Mouse (Mus musculus) brown adipose tissue, adult 24 weeks (tissue): ENCODE results near the gene Sept5. TPM values are rescaled to one million over a fixed set of nuclear protein-coding genes. Genes with fewer than 3 reads are reported as not detected.
A peak's percentile ranks its signal among the peaks of the same experiment; 100 is the strongest.

Experiments
- H3K27ac ChIP-seq: fragments of 200-500 bp; replicated peaks from 2 replicates; pipeline ENCODE4 v1.5.1; 2012; ENCODE audit warnings: low read depth, mild to moderate bottlenecking, low read length
- H3K4me1 ChIP-seq: fragments of 200-500 bp; 2 replicates; pipeline ENCODE4 v1.6.1; 2012; ENCODE audit warnings: low read length, mixed read lengths; ENCODE audit not compliant: control insufficient read depth, insufficient read depth, insufficient read length
- H3K4me3 ChIP-seq: fragments of 200-500 bp; 2 replicates; pipeline ENCODE4 v1.5.1; 2012; ENCODE audit warnings: low read depth, mild to moderate bottlenecking, low read length, moderate library complexity; ENCODE audit not compliant: insufficient read depth
- polyA plus RNA-seq: library from polyadenylated mRNA; stranded (reverse); fragments of >200 nt; gene quantifications from 2 replicates; pipeline ENCODE4 v1.2.4, GENCODE M21; 2012; ENCODE audit not compliant: missing spikeins, insufficient read depth, insufficient read length

The Sept5 gene
- polyA plus RNA-seq, 1 experiment = 7.1 TPM

DNA sequence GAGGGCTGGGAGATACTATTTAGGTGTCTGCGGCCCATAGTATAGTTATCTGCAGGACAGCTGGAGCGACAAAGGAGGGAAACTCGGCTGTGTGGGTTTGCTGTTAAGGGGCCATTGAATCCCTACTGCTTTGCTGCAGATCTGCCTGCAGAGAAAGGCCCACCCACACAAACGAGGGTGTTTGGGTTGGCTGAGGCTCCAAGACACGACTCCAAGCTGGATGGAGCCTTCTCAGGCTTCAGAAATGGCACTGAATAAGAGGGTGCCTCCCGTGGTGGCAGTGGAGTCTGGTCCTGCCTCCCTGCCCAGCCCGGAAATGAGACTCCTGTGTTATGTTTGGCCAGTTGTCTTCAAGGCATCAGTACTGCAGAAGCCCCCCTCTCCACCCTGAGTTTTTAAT is 12.5 kb upstream of the Sept5 start:
- no peaks in the 10 kb centered on the region for H3K4me1 ChIP-seq
- H3K27ac ChIP-seq = no peak overlapping the region
- no peak overlapping the region for H3K4me3 ChIP-seq

DNA sequence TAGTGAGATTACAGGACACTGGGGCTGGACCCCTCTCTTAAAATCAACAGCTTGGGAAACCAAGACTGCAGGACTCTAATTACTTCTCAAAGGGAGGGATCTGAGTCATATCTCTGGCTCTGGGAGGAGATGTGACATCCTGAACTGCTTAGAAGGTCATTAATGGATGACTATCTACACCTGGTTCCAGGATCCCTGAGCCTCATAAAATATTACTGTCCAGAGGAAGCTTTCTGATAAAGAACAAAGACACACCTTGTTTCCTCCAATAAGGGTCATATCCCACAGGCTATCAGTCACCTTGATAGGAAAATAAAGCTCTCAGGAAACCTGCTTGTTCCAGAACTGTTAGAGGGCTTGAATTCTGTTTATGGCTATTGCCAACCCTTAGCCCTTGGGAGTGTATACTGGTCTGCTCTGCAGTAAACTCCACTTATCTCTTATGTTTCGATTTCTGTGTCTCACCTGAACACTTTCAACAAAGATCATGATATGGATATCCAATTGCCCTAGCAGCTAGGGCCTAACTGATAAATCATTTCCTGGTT is 9.7 kb upstream of the Sept5 start:
- Histone ChIP-seq H3K27ac (no peak overlapping the region), H3K4me3 (no peak overlapping the region), H3K4me1 (no peaks in the 10 kb centered on the region)

DNA sequence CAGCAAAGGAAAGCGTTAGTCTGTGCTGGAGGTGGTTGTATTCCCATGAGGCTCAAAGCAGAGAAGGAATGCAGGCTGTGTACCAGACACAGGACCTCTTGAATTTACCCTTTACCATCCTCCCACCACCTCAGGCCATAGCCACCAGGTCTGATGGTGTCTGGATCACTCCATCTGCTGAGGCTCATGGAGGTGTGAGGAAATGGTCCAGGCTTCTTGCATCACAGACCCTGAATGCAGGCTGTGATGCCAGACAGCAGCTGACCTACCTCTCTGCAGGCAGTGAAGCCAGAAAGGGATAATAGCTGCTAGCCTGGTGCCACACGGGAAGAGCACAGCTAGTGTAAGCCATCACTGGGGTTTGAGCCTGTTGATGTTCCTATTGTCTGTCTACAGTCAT is 8.6 kb upstream of the Sept5 start:
- no peak overlapping the region for H3K27ac ChIP-seq
- no peaks in the 10 kb centered on the region for H3K4me1 ChIP-seq
- no peak overlapping the region for H3K4me3 ChIP-seq

DNA sequence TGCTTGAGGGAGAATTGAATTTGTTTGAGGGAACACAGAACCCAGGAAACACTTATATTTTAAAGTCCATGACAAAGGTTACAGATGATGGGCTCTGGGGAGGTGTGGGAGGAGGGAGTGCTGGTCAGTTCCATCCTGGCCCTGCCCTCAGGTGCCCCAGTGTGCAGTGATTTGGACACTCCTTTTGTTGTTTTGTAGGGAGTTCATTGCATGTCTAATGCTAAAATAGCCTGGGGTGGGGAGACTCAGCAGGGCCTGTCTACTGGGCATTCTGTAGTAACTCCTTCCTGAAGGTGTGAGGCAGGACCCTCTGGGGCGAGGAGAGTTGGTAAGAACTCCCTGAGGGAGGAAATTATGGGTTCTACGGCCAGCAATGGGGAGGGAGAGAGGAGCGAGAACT is 7.0 kb upstream of the Sept5 start:
- Histone ChIP-seq H3K27ac (no peak overlapping the region), H3K4me1 (no peaks in the 10 kb centered on the region), H3K4me3 (no peak overlapping the region)

DNA sequence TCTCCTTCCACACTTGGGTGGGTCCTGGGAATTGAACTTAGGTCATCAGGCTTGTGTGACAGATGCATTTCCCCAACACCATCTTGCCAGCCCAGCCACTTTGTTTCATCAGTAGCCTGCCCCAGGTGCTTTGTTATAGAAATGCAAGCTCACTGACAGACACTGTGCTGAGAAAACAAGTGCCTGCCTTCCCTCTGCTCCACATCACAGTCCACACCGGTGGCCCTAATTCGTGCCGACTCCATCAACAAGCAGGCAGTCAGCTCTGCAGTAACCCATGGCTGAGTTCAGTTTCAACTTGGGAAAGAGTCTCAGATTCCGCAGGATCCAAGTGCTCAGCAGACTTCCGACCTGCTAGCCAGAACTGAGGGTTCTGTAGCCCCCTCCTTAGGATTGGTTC is 6.6 kb upstream of the Sept5 start:
- H3K4me3 ChIP-seq = no peak overlapping the region
- no peak overlapping the region for H3K27ac ChIP-seq
- H3K4me1 ChIP-seq = no peaks in the 10 kb centered on the region

DNA sequence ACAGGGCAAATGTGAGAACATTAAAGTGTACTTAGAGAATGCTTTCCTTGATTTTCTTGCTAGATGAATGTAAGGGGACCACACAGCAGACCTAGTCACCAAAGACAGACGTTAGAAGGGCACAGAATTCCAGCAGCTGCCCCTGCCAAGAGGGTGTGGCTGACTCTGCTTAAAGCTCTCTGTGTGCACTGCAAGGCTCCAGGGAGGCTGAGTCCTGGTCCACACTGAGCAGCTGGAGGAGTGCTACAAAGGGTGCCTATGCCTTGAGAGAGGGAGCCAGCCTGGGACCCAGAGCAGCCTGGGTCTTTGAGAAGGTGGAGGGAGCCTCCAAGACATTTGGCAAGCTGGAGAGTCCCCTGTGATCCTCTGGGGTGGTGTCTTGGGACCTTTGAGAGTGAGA is 3.6 kb upstream of the Sept5 start:
- Histone ChIP-seq H3K4me1 (no peaks in the 10 kb centered on the region), H3K4me3 (no peak overlapping the region), H3K27ac (no peak overlapping the region)

DNA sequence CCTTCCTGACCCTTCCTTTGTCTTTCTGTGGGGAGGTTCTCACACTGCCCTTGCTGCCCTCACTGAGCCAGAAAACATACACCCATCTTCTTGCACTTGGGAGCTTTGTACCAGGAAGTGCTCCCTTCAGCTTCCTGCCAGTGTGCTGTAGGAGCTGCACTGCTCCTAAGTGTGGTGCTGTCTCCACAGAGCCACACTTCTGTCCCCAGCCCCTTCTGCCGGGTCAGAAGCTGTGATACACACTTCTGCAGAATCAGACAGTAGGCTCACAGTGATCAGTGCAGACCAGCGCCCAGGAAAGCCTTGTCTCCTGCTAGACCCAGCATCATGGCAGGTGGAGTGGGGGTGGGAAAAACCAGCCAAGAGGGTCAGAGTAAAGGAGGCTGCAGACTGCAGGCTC is 3.1 kb upstream of the Sept5 start:
- no peak overlapping the region for H3K27ac ChIP-seq
- no peak overlapping the region for H3K4me3 ChIP-seq
- H3K4me1 ChIP-seq = no peaks in the 10 kb centered on the region

DNA sequence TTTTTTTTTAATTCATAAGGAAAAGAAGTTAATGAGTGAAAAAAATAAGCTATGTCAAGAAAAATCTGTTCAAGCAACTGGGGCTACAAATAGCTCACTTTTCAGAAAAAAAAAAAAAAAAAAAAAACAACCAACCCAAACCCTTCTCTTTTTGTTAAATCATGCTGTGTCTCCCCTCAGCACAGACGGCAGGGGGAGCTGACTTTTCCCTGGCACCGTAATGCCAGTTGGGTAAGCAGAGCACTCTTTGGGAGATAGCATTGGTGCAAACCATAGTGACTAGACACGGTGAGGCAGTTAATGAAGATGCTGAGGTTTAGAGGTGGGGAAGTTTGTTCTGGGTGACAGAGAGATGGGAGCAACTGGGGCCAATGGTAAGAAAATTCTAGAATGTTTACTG is 2.3 kb upstream of the Sept5 start:
- Histone ChIP-seq H3K27ac (no peak overlapping the region), H3K4me1 (no peaks in the 10 kb centered on the region), H3K4me3 (no peak overlapping the region)

DNA sequence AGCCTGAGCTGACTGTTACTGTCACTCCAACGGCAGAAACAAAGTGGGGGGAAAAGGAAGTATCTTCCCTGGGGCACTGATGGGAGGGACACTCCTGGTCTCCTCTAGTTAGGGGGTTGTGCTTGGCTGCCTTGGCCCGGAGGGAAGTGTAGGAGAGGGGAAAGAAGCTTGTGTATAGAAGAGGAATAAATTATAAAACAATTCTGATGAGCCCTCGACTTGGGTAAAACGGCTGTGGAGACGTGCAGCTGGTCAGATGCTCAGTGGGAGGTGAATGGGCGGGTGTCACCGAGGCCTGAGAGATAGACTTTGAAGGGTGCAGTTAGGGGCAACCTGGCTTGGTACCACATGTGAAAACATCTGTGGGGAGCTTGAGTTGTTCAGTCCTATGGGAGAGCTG is 1.4 kb upstream of the Sept5 start:
- no peak overlapping the region for H3K27ac ChIP-seq
- H3K4me3 ChIP-seq = no peak overlapping the region
- no peaks in the 10 kb centered on the region for H3K4me1 ChIP-seq

DNA sequence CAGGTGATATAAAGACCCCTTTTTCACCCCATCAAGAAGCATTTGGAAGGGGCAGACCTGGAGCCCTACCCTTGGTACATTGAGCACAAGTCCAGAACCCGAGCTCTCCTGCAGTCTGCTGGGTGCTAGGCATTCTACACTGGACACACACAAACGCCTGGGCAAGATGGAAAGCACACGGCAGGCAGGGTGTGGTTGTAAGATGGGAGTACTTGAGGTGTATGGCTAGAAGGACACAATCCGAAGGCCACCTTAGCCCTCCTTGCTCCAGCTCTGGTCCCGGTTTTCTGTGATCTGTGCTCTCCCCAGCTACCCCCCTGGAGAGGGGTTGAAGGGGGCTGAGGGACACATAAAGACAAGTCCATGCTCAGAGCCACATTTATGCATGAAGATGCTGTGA is 537 bp upstream of the Sept5 start:
- Histone ChIP-seq H3K4me1 (no peaks in the 10 kb centered on the region), H3K27ac (no peak overlapping the region), H3K4me3 (peak overlapping the region; percentile 68)

DNA sequence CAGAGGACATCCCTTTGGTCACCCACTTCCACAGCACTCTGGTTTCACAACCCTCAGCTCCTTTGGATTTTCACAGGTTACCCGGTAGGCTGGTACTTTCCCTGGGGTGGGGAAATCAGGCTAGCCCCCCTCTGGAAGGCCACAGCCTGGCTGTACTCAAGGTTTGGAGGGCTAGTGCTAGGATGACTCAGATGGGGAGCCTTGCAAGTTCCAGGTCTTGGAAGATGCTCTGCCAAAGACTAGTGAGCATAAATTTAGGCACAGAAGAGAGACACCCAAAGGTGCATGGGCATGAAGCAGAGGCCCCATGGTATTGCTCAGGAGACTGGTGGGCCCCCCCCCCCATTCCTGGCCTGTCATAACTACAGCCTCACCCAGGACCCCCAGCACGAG is 810 bp downstream of the Sept5 start:
- Histone ChIP-seq H3K4me3 (peak overlapping the region; percentile 68), H3K4me1 (no peaks in the 10 kb centered on the region)

DNA sequence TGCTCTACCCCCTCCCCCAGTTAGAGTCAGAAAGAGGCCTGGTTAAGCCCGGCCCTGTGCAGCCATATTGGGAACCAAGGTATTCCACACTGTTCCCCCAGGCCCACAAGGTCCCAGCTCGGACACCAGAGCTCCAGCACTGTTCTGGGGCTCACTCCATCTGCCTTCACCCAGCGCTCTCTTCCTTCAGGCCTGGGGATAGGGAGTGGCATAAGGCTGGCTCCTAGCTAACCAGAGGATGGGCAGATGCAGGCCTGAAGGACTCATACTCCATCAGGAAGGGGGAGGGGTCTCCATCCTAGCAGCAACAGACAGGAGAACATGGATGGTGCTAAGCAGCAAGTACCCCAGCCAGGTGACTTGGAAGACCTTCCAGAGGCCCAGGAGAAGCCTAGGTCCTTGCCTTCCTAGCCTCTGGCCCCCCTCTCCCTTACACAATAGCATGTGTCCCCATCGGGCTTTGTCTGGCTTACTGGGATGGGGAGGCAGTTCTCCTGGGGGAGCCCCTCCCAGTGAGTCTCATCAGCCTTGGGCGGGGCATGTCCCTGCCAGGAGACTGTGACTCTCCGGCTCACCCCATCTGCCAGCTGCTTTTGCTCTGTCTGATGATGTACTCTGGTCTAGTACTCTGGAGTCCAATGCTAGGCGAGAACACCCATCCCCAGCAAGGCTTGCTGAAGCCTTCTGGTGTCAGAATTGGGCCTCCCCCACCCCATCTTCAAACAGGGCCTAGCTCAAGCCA is 1.4 kb downstream of the Sept5 start:
- Histone ChIP-seq H3K4me3 (peak overlapping the region; percentile 12; the same call in 1 of the 2 replicates), H3K27ac (no peak overlapping the region)

More for the DNA sequence above, 810 bp downstream of the Sept5 start:
- no peak overlapping the region for H3K27ac ChIP-seq

DNA sequence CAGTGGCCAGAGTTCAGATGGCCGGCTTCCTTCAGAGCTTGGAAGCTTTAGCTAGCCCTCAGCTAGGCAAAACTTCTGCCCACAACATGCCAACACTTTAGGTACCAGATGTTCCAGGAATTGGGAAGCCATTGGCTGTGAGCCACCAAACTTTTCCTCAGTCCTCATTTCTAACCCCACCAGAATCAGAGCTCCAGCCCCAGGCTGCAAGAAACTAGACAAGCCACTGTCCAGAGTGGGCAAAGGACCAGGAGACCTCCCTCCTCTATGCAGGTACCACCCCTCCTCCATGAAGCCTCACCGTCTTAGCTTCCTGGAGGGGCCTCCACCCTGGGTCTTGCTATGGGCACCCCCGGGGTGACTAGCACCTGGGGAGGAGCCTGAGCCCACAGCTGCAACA is 2.6 kb downstream of the Sept5 start:
- no peak overlapping the region for H3K27ac ChIP-seq
- H3K4me1 ChIP-seq = no peaks in the 10 kb centered on the region
- no peak overlapping the region for H3K4me3 ChIP-seq

More for the DNA sequence above, 1.4 kb downstream of the Sept5 start:
- H3K4me1 ChIP-seq = no peaks in the 10 kb centered on the region

DNA sequence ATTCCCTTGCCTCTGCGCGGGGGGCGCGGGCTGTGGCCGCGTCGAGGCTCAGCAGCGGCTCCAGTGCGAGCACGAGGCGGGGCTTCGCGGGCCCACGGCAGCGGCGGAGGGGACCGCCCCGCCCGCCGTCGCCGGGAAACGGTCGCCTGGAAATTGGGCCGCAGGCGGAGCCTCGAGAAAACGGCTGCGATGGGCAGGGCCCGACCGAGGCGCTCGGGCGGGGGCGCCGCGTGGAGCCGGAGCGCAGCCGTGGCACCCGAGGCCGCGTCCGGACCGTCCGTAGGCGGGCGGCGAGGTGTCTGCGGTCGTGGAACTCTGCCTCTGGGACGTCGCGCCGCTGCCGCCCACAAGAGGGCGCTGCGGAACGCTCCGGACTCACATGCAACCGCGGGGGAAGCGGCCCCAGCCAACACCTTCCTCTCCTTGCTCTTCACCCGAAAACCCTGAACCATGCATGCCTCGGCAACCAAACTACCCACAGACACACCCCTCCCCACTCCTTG is 3.3 kb downstream of the Sept5 start, which contains the start of gene Gm49601:
TSS of gene Gm49601 (minus strand) at position 52 of the 503 bp plus-strand sequence.
- Histone ChIP-seq H3K4me3 (peak within 1 kb of the TSS; percentile 55), H3K27ac (no peak within 1 kb of the TSS)

DNA sequence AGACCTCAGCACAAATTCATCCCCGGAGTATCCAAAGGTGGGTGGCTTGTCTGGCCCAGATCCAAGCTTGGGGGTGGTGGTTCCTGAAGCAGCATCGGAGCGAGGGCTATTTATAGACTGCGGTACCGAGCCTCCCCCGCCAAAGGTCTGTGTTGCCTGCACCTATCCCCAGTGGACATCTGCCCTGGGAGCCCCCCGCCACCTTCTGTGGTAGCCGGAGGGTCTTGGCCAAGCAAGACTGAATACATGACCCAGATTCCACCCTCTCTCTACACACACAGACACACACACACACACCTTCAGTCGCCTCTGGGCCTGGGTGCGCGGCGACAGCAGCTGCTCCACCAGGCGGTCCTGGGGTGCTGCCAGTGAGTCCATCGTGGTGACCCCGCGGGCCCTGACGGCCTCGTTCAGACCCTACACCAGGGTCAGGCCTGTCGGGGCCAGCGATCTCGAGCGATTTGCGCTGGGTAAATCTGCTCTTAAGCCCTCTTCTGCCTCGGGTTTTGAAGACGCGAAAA is 3.9 kb downstream of the Sept5 start:
- no peak overlapping the region for H3K27ac ChIP-seq
- no peaks in the 10 kb centered on the region for H3K4me1 ChIP-seq
- peak overlapping the region; percentile 55 for H3K4me3 ChIP-seq

More for the DNA sequence above, 3.3 kb downstream of the Sept5 start, which contains the start of gene Gm49601:
- no peaks in the 10 kb centered on the region for H3K4me1 ChIP-seq

DNA sequence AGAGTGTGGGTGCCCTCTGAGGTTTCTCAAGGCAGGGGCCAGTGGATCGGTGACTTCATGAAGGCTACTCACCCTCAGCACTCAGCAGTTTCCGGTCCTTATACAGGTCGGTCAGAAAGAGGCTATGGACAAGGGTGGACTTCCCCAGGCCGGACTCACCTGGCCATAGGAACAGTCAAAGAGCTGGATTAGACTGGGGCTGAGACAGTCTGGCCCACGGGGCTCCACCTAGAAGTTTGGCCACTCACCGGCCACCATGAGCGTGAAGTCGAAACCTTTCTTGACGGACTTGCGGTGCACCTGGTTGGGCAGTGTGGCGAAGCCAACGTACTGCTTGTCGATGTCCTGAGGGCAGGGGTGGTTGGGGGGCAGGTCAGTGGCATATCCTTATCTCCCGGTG is 4.7 kb downstream of the Sept5 start:
- H3K27ac ChIP-seq = no peak overlapping the region
- no peak overlapping the region for H3K4me3 ChIP-seq
- H3K4me1 ChIP-seq = no peaks in the 10 kb centered on the region
